Mouse (Mus musculus) heart, postnatal 0 days (tissue): ENCODE results near the gene Aldh9a1.

Experiments
- CTCF ChIP-seq: IDR thresholded peaks from 2 replicates; pipeline ENCODE4 v1.5.1; 2016; ENCODE audit warnings: antibody characterized with exemption, control low read depth, low read depth
- EP300 ChIP-seq: IDR thresholded peaks from 2 replicates; pipeline ENCODE4 v1.6.1; 2016; ENCODE audit warnings: antibody characterized with exemption, low read depth

DNA sequence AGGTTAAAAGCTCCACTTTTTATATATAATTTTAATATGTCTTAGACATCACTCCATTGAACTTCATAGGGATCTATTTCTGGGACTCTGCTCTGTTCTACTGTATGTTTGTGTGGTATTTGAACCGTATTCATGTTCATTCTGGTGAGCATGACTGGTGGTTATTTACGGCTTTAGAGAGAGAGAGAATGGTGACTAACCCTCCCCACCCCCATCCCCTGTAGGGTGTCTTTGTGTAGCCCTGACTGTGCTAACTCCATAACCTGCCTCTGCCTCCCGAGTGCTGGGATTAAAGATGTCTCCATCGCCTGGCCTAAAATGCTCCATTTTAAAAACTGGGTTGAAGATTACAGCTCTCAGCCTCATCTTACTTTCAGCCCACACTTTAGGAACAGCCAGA, 10.5 kb downstream of the Aldh9a1 start:
- TF ChIP-seq CTCF (no peak), EP300 (no peak)
